ENCODE assay signal across 11 mouse cellular contexts in the genomic region with DNA sequence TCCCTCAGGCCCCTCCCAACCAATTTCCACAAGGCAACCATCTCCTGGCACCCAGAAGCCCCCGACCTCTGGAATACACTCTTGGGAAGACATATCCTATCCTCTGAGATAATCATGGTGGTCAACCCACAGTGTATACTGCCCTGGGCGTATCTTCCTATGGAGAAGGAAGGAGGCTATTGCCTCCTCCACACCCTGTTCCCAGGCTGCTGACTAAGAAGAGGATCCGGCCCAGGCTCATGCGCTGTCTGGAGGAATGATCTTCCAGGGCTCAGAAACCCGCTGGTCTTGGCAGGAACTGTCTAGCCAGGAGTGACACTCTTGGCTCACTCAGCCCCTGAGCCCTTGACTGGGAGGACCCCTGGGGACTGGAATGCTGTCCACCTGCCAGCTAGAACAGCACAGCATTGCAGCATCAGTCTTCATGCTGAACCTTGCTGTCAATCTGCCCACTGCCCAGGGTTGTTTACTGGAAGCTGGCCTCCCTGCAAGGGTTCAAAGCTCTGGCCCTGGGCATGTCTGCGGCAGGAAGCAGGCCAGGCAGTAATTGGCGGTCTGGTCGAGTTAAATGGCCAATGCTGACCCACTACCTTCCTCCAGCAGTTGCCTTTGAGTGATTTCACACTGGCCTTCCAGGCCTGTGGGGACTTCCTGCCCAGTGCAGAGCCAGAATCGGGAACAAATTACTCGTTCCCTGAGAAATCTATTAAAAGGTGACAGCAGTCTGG. TPM values are rescaled to one million over a fixed set of nuclear protein-coding genes. Genes with fewer than 3 reads are reported as not detected.
A peak's percentile ranks its signal among the peaks of the same experiment; 100 is the strongest.
DNase-seq lines count a peak whose midpoint lies in the region; ATAC-seq lines count a peak whose summit lies in the region.
"Had no signal": no experiment of that assay in that cellular context is flagged by ENCODE, and none has a peak within 500 bp of the region (broad histone marks: within the 10 kb centered on the region; RNA-seq: fewer than 3 reads in every experiment).

No protein-coding gene starts in this region.

- H3K9ac ChIP-seq in limb, embryonic 13.5 days, result no peak overlapping the region
- H3K9ac ChIP-seq: embryonic facial prominence, embryonic 12.5 days; limb, embryonic 12.5 days had no signal

- H3K4me3 ChIP-seq in limb, embryonic 13.5 days, result no peak overlapping the region
- no peak overlapping the region for H3K4me3 ChIP-seq in limb, embryonic 10.5 days
- H3K4me3 ChIP-seq: embryonic facial prominence, embryonic 12.5 days; limb, embryonic 12.5 days had no signal

- DNase-seq in limb, embryonic 10.5 days (ENCODE audit: low spot score), result no peak
- DNase-seq in adrenal gland, postnatal 36 days, result peak; percentile 52 to 56
- peak; percentile 40 to 41 for DNase-seq in cerebellum, postnatal 36 days
- DNase-seq in mesoderm, embryonic 11.5 days (ENCODE audit: low read depth, low spot score), result peak; percentile 12
- no peak for DNase-seq in lung, postnatal 4 days
- no peak for DNase-seq in ovary, postnatal 14 days (ENCODE audit: low spot score)
- DNase-seq: right cerebral cortex, postnatal 14 days; thymus, postnatal 36 days had no signal

- ATAC-seq in limb, embryonic 13.5 days (ENCODE audit: low FRiP score, low read depth), result no peak

- no peaks in the 10 kb centered on the region for H3K36me3 ChIP-seq in limb, embryonic 13.5 days
- H3K36me3 ChIP-seq in limb, embryonic 10.5 days, result no peaks in the 10 kb centered on the region
- H3K36me3 ChIP-seq: embryonic facial prominence, embryonic 12.5 days; limb, embryonic 12.5 days had no signal

- H3K4me1 ChIP-seq in limb, embryonic 13.5 days, result peaks cover 20% of the 10 kb centered on the region
- peaks cover 15% of the 10 kb centered on the region for H3K4me1 ChIP-seq in limb, embryonic 10.5 days
- H3K4me1 ChIP-seq: embryonic facial prominence, embryonic 12.5 days had no signal

- H3K27me3 ChIP-seq in limb, embryonic 13.5 days, result no peaks in the 10 kb centered on the region; the same call in 1 of the 2 replicates
- no peaks in the 10 kb centered on the region for H3K27me3 ChIP-seq in limb, embryonic 10.5 days (ENCODE audit: low read depth, poor library complexity, severe bottlenecking)
- H3K27me3 ChIP-seq: limb, embryonic 12.5 days had no signal

- no peak overlapping the region for H3K4me2 ChIP-seq in limb, embryonic 13.5 days (replicated peaks)
- H3K4me2 ChIP-seq: embryonic facial prominence, embryonic 12.5 days; limb, embryonic 12.5 days had no signal

- 43% methylated on average over 10 of the region's 10 CpGs for WGBS in limb, embryonic 13.5 days
- WGBS in limb, embryonic 10.5 days, result 57% methylated on average over 10 of the region's 10 CpGs

- H3K9me3 ChIP-seq in limb, embryonic 13.5 days, result peaks cover 3% of the 10 kb centered on the region; the same call in 1 of the 2 replicates
- H3K9me3 ChIP-seq in limb, embryonic 10.5 days (replicated peaks), result no peaks in the 10 kb centered on the region
- H3K9me3 ChIP-seq: embryonic facial prominence, embryonic 12.5 days; limb, embryonic 12.5 days had no signal

- 0 out of 2 replicates have a peak overlapping the region, but pooled peaks have one; percentile 3 for H3K27ac ChIP-seq in limb, embryonic 13.5 days
- no peak overlapping the region for H3K27ac ChIP-seq in limb, embryonic 10.5 days
- H3K27ac ChIP-seq: embryonic facial prominence, embryonic 12.5 days; limb, embryonic 12.5 days had no signal

RNA-seq across cellular contexts. Expression of gene Psmb7, which starts 8.8 kb away (rescaled TPM):
- 282 and 290 TPM in 2 replicates for polyA plus RNA-seq in limb, embryonic 13.5 days (2015; fragmentation: Nextera tagmentation; extraction: Ambion mirVana)
- polyA plus RNA-seq in limb, embryonic 10.5 days (2016; fragmentation: Nextera tagmentation; extraction: Ambion mirVana), result 340 and 363 TPM in 2 replicates
- total RNA-seq in adrenal gland, postnatal 36 days (2021), result 100 to 1,000 TPM; 294 to 327 TPM

Comparison
In these comparisons a context has a peak if more than half of its experiments do, and no peak if none do; other contexts are left out.
1. DNase-seq: peak in adrenal gland, postnatal 36 days (2 of 2), cerebellum, postnatal 36 days (2 of 2) and mesoderm, embryonic 11.5 days (single experiment); none in limb, embryonic 10.5 days (single experiment), lung, postnatal 4 days (0 of 2) and ovary, postnatal 14 days (single experiment).